Mouse (Mus musculus): ENCODE measurements around the gene Extl1. TPM values are rescaled to one million over a fixed set of nuclear protein-coding genes. Genes with fewer than 3 reads are reported as not detected.

The Extl1 gene
- polyA plus RNA-seq, 1 experiment from 2014 or later: 0.75 TPM

- 74% methylated on average over 5 of the region's 5 CpGs for whole genome bisulfite sequencing
- H3K27me3 ChIP-seq (replicated peaks): no peaks in the 10 kb centered on the region
Measured at GRCm38 (mm10) chr4:134326859-134327530, 56.7 kb downstream of the Extl1 start.

GRCm38 (mm10) chr4:134324655-134325054, 59.0 kb downstream of the Extl1 start:
- whole genome bisulfite sequencing: 66% methylated on average over 5 of the region's 5 CpGs
- Histone ChIP-seq H3K27ac (replicated peaks) (no peak overlapping the region), H3K4me2 (no peak overlapping the region), H3K27me3 (replicated peaks) (no peaks in the 10 kb centered on the region), H3K9me3 (replicated peaks) (no peaks in the 10 kb centered on the region), H3K4me3 (replicated peaks) (no peak overlapping the region), H3K36me3 (no peaks in the 10 kb centered on the region), H3K4me1 (no peaks in the 10 kb centered on the region), H3K9ac (replicated peaks) (no peak overlapping the region)
- no peak for ATAC-seq (ENCODE audit: low FRiP score)

More at GRCm38 (mm10) chr4:134326859-134327530, 56.7 kb downstream of the Extl1 start:
- H3K27ac ChIP-seq (replicated peaks): no peak overlapping the region
- H3K9ac ChIP-seq (replicated peaks): no peak overlapping the region
- no peak for ATAC-seq (ENCODE audit: low FRiP score)
- H3K4me3 ChIP-seq (replicated peaks): no peak overlapping the region
- no peaks in the 10 kb centered on the region for H3K4me1 ChIP-seq
- H3K4me2 ChIP-seq: no peak overlapping the region
- no peaks in the 10 kb centered on the region for H3K36me3 ChIP-seq
- no peaks in the 10 kb centered on the region for H3K9me3 ChIP-seq (replicated peaks)

- Histone ChIP-seq H3K27ac (replicated peaks) (no peak overlapping the region), H3K4me1 (no peaks in the 10 kb centered on the region), H3K36me3 (no peaks in the 10 kb centered on the region), H3K9me3 (replicated peaks) (no peaks in the 10 kb centered on the region), H3K9ac (replicated peaks) (no peak overlapping the region), H3K4me3 (replicated peaks) (no peak overlapping the region), H3K27me3 (replicated peaks) (no peaks in the 10 kb centered on the region), H3K4me2 (no peak overlapping the region)
- 72% methylated on average over 3 of the region's 3 CpGs for WGBS
- ATAC-seq (ENCODE audit: low FRiP score): no peak
Measured at GRCm38 (mm10) chr4:134321524-134321923, 62.1 kb downstream of the Extl1 start.

- no peaks in the 10 kb centered on the region for H3K36me3 ChIP-seq
- no peak overlapping the region for H3K9ac ChIP-seq (replicated peaks)
- H3K27me3 ChIP-seq (replicated peaks): no peaks in the 10 kb centered on the region
- 81% methylated on average over 5 of the region's 5 CpGs for WGBS
- no peaks in the 10 kb centered on the region for H3K9me3 ChIP-seq (replicated peaks)
- no peak overlapping the region for H3K27ac ChIP-seq (replicated peaks)
- ATAC-seq (ENCODE audit: low FRiP score): no peak
- peaks cover 6% of the 10 kb centered on the region; the same call in 1 of the 2 replicates for H3K4me1 ChIP-seq
- no peak overlapping the region for H3K4me2 ChIP-seq
- no peak overlapping the region for H3K4me3 ChIP-seq (replicated peaks)
Measured at GRCm38 (mm10) chr4:134319674-134320073, 64.0 kb downstream of the Extl1 start.

- Histone ChIP-seq H3K36me3 (no peaks in the 10 kb centered on the region), H3K4me3 (replicated peaks) (no peak overlapping the region), H3K4me2 (no peak overlapping the region), H3K9ac (replicated peaks) (no peak overlapping the region), H3K9me3 (replicated peaks) (no peaks in the 10 kb centered on the region), H3K27me3 (replicated peaks) (no peaks in the 10 kb centered on the region), H3K27ac (replicated peaks) (no peak overlapping the region), H3K4me1 (peaks cover 7% of the 10 kb centered on the region; the same call in 1 of the 2 replicates)
- 94% methylated on average over 5 of the region's 5 CpGs for WGBS
- no peak for ATAC-seq (ENCODE audit: low FRiP score)
Measured at GRCm38 (mm10) chr4:134319074-134319473, 64.6 kb downstream of the Extl1 start.

GRCm38 (mm10) chr4:134316390-134316789, 67.3 kb downstream of the Extl1 start:
- no peaks in the 10 kb centered on the region for H3K9me3 ChIP-seq (replicated peaks)
- no peak overlapping the region for H3K4me3 ChIP-seq (replicated peaks)
- H3K4me2 ChIP-seq: no peak overlapping the region
- 53% methylated on average over 16 of the region's 16 CpGs for WGBS
- H3K27ac ChIP-seq (replicated peaks): no peak overlapping the region
- no peak for ATAC-seq (ENCODE audit: low FRiP score)
- H3K9ac ChIP-seq (replicated peaks): no peak overlapping the region
- no peaks in the 10 kb centered on the region for H3K27me3 ChIP-seq (replicated peaks)
- H3K36me3 ChIP-seq: no peaks in the 10 kb centered on the region
- H3K4me1 ChIP-seq: peaks cover 7% of the 10 kb centered on the region; the same call in 1 of the 2 replicates

GRCm38 (mm10) chr4:134315470-134315869, 68.2 kb downstream of the Extl1 start:
- no peak for ATAC-seq (ENCODE audit: low FRiP score)
- H3K9me3 ChIP-seq (replicated peaks): no peaks in the 10 kb centered on the region
- H3K9ac ChIP-seq (replicated peaks): no peak overlapping the region
- H3K4me2 ChIP-seq: no peak overlapping the region; the same call in 1 of the 2 replicates
- H3K4me1 ChIP-seq: peaks cover 7% of the 10 kb centered on the region; the same call in 1 of the 2 replicates
- no peaks in the 10 kb centered on the region for H3K36me3 ChIP-seq
- no peak overlapping the region for H3K27ac ChIP-seq (replicated peaks)
- H3K27me3 ChIP-seq (replicated peaks): no peaks in the 10 kb centered on the region
- no peak overlapping the region for H3K4me3 ChIP-seq (replicated peaks)
- WGBS: 78% methylated on average over 9 of the region's 9 CpGs

- no peaks in the 10 kb centered on the region for H3K9me3 ChIP-seq (replicated peaks)
- H3K27ac ChIP-seq (replicated peaks): no peak within 1 kb of the TSS
- no peak for ATAC-seq (ENCODE audit: low FRiP score)
Measured at GRCm38 (mm10) chr4:134314876-134315275, 68.8 kb downstream of the Extl1 start, which contains the start of gene Trim63. TSS of gene Trim63 (plus strand) at chr4:134315120.

GRCm38 (mm10) chr4:134314081-134314655, 69.5 kb downstream of the Extl1 start:
- Histone ChIP-seq H3K4me1 (peaks cover 7% of the 10 kb centered on the region; the same call in 1 of the 2 replicates), H3K27ac (replicated peaks) (no peak overlapping the region), H3K4me3 (replicated peaks) (no peak overlapping the region), H3K36me3 (no peaks in the 10 kb centered on the region), H3K27me3 (replicated peaks) (no peaks in the 10 kb centered on the region), H3K9ac (replicated peaks) (no peak overlapping the region), H3K9me3 (replicated peaks) (no peaks in the 10 kb centered on the region), H3K4me2 (no peak overlapping the region)
- 75% methylated on average over 4 of the region's 4 CpGs for WGBS
- no peak for ATAC-seq (ENCODE audit: low FRiP score)

More at GRCm38 (mm10) chr4:134314876-134315275, 68.8 kb downstream of the Extl1 start, which contains the start of gene Trim63:
- no peak within 1 kb of the TSS; the same call in 1 of the 2 replicates for H3K4me2 ChIP-seq
- peaks cover 7% of the 10 kb centered on the region; the same call in 1 of the 2 replicates for H3K4me1 ChIP-seq
- WGBS: 15% methylated on average over 11 of the region's 11 CpGs
- H3K27me3 ChIP-seq (replicated peaks): no peaks in the 10 kb centered on the region
- no peak within 1 kb of the TSS for H3K4me3 ChIP-seq (replicated peaks)
- H3K36me3 ChIP-seq: no peaks in the 10 kb centered on the region
- no peak within 1 kb of the TSS for H3K9ac ChIP-seq (replicated peaks)

- Histone ChIP-seq H3K27ac (replicated peaks) (no peak overlapping the region), H3K9me3 (replicated peaks) (no peaks in the 10 kb centered on the region), H3K4me2 (no peak overlapping the region), H3K9ac (replicated peaks) (no peak overlapping the region), H3K4me3 (replicated peaks) (no peak overlapping the region), H3K36me3 (no peaks in the 10 kb centered on the region), H3K27me3 (replicated peaks) (no peaks in the 10 kb centered on the region), H3K4me1 (peaks cover 11% of the 10 kb centered on the region)
- WGBS: 95% methylated on average over 6 of the region's 6 CpGs
- ATAC-seq (ENCODE audit: low FRiP score): no peak
Measured at GRCm38 (mm10) chr4:134312901-134313300, 70.7 kb downstream of the Extl1 start.

GRCm38 (mm10) chr4:134312341-134312740, 71.3 kb downstream of the Extl1 start:
- Histone ChIP-seq H3K4me1 (peaks cover 17% of the 10 kb centered on the region), H3K4me2 (no peak overlapping the region), H3K27me3 (replicated peaks) (no peaks in the 10 kb centered on the region), H3K9ac (replicated peaks) (no peak overlapping the region), H3K36me3 (no peaks in the 10 kb centered on the region), H3K27ac (replicated peaks) (no peak overlapping the region), H3K9me3 (replicated peaks) (no peaks in the 10 kb centered on the region), H3K4me3 (replicated peaks) (no peak overlapping the region)
- ATAC-seq (ENCODE audit: low FRiP score): no peak
- 95% methylated on average over 5 of the region's 5 CpGs for WGBS

GRCm38 (mm10) chr4:134311784-134312183, 71.9 kb downstream of the Extl1 start:
- no peaks in the 10 kb centered on the region for H3K9me3 ChIP-seq (replicated peaks)
- H3K27me3 ChIP-seq (replicated peaks): no peaks in the 10 kb centered on the region
- H3K36me3 ChIP-seq: no peaks in the 10 kb centered on the region
- WGBS: 85% methylated on average over 9 of the region's 9 CpGs
- H3K9ac ChIP-seq (replicated peaks): no peak overlapping the region
- no peak overlapping the region for H3K4me2 ChIP-seq
- ATAC-seq (ENCODE audit: low FRiP score): no peak
- H3K27ac ChIP-seq (replicated peaks): no peak overlapping the region
- H3K4me1 ChIP-seq: peaks cover 21% of the 10 kb centered on the region
- no peak overlapping the region for H3K4me3 ChIP-seq (replicated peaks)
